Mouse (Mus musculus) T-helper 17 cell (primary cell): ENCODE data around the gene Creg1.

Experiments used
- in situ Hi-C, 2 experiments: fragments of 300-600 bp; cut with MboI, MseI; formaldehyde crosslinking; loops; 1 replicate in 1 of 2; 2 replicates in 1 of 2; pipeline ENCODE4 v1.15.1; 2025; ENCODE audit warnings: high pct_unique_total_duplicates in 2 of 2

Creg1 gene

DNA sequence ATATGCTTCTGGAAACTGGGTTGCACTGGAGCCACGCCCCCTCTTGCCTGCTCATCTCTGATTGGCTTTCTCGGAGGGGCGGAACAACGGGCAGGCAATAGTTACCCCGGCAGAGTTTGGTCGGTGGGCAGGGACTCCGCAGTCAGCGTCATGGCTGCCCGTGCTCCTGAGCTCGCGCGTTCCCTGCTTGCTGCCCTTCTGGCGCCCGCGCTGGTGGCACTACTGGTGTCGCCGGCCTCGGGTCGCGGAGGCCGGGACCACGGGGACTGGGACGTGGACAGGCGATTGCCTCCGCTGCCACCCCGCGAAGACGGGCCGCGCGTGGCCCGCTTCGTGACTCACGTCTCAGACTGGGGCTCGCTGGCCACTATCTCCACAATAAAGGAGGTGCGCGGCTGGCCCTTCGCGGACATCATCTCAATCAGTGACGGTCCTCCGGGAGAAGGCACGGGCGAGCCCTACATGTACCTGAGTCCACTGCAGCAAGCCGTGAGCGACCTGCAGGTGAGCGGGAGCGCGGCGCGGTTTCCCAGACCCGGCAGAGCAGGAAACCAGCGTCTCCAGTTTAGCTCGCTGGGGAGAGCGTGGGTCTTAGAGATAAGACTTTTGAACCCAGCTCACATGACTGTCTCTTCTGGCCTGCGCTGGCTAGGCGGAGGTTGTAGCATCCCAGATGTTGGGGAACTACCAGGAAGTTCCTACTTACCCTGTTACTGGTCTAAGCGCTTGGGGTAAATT is at the start of gene Creg1:
TSS of gene Creg1 (plus strand) at position 112 of the 738 bp plus-strand sequence.
- in situ Hi-C loops, result no loop called here

DNA sequence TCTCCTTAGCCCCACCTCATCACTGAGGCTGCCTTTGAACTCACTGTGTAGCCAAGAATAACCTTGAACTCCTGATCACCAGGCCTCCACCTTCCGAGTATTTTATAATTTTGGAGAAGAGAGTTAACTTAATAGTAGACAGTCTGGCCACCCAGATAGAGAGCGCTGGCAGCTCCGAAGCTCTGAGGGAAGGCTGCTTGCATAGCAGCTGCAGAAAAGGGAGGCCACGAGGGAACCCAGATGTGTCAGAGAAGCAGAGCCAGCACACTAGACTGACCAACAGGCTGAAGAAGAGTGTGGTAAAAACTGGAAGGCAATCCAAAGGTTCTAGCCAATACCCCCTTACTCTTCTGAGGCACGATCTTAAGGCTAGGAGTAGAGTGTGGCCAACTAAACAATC is 49.7 kb upstream of the Creg1 start:
- in situ Hi-C loops, result loop anchor here in 1 of 2 experiments (25.0 kb wide), 2 partner anchors 751 to 901 kb away; no protein-coding TSS in a partner anchor

DNA sequence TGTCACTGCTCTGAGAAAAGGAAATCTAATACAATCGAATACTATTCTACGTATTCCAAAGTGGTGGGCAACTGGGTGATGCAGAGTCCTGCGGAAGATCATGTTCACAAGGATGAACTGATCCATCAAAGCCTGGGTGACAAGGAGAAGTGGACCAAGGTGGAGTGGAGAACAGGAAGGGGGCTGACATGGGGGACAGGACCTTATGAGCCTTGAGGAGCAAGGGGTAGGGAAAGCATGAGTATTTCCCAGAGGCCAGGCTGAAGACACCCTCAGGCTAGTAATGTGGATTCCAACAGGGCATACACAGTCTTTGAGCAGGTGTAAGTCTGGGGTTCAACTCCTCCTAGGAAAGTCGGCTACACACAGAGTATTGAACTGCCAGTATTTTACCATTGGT is 47.1 kb upstream of the Creg1 start:
- in situ Hi-C loops, result loop anchor here in 1 of 2 experiments (25.0 kb wide), 2 partner anchors 754 to 904 kb away; no protein-coding TSS in a partner anchor

DNA sequence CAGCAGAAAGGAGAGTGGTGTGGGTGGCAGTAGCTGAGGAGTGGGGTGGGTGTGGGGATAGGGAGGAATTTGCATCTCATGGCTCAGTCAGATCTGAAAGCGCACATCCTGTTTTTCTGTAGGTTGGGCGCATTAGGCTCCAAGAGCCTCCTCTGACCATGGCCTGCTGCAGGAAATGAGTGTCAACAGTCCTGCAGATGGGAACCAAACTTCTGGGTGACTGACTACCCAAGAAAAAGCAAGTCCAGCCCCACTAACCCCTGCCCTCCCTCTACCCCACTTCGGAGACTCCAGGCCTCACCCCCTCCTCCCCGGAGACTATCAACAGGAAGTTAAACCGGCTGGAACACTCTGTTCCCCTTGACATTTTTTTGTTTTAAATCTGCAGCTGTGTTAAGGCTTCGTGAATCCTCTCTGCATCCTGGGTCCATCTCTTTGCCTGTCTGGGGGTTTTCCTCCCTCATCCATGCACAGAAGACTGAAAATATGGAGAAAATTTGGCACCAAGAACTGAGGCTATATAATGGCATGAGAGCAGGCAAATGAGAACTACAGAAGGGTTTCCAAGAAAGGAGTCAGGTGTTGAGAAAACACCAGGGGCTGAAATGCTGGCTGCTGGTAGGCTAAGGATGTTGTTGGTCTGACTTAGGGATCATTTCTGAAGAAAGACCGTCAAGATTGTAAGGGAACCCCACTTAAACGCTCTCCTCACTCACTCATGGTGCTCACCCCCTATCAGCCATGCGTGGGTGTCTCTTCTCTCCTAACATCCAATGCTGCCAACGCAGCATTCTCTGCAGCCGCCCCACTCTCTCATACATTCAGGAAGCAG is 45.6 kb upstream of the Creg1 start:
- in situ Hi-C loops, result loop anchor here in 1 of 2 experiments (25.0 kb wide), 2 partner anchors 756 to 906 kb away; no protein-coding TSS in a partner anchor

DNA sequence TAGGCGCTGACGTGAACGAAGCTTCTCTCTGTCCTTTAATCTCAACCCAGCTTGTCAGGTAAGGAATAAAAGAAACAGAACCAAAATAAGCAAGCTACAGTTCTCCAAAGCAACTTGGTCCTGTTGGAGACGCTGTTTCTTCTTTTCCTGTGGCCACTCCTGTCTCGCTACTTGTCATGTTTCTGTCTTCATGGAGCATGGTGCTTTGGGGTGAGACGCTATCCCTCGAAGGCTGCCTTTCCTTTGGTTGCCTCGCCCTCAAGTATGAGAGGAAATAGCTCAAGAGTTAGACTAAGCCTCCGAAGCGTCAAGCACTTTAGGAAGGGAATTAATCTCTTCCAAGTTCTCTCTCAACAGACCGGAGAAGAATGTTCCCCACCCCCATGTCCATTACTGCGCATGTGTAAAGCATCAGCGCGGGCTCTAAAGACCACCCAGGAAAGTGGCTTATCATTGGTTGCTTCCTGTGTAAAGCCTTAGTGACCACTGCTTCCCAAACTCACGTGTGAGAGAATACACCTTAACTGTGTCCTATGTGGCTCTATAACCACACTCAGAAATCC is 44.9 kb upstream of the Creg1 start:
- in situ Hi-C loops, result loop anchor here in 1 of 2 experiments (25.0 kb wide), 2 partner anchors 756 to 906 kb away; no protein-coding TSS in a partner anchor

DNA sequence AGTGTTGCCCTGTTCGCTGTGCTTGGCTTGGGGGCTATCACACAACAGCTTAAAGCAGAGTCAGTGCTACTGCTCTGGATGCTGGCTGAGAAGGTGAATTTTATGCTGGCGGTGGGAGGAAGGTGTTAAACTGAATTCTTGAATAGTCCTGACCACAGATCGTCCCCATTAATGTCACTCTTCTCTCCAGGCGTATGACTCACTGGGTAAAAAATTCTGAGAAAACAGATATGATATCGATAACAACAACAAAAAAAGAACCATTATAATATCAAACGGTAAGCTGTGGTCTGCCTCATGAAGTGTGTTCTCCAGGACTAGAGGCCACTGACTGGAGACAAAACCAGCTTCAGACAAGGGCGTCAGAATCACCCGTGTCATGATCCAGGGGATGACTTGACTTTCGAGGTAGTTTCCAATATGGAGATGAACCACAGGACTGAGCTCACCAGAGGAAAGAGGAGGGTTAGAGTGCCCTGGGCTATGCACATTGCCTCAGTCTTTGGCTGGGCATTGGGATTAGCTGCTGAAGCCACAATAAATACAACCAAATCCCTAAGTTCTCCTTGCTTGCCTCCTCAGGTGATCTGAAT is 40.9 kb upstream of the Creg1 start:
- in situ Hi-C loops, result loop anchor here in 1 of 2 experiments (25.0 kb wide), 2 partner anchors 760 to 910 kb away; no protein-coding TSS in a partner anchor

DNA sequence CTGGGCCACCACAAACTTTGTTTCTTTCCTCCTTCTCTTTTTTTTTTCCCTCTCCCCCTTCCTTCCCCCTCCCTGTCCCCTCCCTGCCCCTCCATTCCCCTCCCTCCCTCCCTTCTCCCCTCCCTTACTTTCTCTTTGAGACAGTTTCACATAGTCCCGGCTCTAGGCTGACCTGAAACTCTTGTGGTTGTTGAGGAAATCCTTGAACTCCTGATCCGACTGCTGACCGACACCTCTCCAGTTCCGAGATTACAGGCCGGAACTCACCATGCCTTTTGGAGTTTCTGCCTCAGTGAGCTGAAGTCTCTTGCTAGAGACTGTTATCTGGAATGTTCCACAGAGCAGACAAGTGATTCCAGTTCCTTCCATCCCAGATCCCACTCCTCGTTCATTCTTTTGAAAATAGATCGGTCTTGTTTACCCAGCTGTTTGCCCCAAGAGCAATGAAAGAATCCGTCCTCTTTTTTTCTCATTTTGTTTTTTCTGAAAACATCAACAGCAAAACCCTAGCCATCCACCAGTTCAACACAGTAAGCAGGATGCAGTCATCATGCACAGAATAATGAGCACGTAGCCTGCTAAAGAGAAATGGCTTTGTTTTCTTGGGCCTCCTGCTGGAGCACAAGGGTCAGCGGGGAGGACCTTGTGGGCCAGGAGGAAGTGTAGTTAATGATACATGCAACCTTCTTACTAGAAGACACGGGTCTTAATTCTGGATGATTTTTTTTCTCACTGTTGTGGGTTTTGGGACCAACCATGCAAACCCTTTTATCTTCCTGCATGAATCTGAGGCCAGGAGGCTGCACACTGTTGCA is 39.1 kb upstream of the Creg1 start:
- in situ Hi-C loops, result loop anchor here in 1 of 2 experiments (25.0 kb wide), 2 partner anchors 762 to 912 kb away; no protein-coding TSS in a partner anchor

DNA sequence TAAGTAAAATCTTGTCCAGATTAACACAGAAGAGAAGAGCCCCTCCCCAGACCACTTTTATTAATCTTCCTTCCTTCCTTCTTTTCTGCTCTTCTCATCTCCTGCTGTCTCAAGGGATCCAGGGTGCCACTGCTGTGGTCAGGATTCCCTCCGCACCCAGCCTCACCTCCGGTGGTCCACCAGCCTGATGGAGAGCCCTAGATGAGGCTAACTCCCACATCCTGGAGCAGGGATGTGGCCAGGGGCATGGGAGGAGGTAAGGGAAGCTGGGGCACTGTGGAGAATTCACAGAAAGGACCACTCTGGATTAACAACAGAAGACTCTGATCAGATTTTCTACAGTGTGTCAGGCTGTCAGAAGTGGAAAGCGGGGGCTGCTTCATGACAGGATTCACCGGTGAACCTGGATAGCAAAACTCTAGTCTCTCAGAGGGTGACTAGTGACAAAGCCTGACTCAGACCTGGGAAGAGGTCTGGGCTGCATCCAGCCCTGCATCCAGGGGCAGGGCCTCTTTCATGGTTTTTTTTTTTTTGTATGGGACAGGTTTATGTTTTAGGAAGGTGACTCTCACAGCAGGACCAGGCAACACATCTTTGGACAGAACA is 38.4 kb upstream of the Creg1 start:
- in situ Hi-C loops, result no loop called here

DNA sequence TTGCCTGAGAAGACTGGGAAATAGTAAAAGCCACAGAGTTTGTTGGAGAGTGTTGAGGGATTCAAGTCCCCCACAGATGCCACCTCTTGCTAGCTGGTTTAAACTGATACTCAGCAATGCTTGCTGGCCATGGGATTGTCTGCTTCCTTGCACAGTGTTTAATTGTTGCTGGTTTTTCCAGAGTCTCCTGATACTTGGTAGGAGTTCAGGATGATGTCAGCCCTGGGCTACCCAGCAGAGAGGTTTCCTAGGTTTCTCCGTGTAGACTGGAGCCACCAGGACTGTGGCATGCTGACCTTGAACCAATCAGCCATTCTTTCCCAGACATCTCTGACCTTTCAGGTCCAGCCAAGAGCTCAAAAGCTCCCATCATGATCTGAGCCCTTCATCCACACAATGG is 36.6 kb upstream of the Creg1 start:
- in situ Hi-C loops, result no loop called here

DNA sequence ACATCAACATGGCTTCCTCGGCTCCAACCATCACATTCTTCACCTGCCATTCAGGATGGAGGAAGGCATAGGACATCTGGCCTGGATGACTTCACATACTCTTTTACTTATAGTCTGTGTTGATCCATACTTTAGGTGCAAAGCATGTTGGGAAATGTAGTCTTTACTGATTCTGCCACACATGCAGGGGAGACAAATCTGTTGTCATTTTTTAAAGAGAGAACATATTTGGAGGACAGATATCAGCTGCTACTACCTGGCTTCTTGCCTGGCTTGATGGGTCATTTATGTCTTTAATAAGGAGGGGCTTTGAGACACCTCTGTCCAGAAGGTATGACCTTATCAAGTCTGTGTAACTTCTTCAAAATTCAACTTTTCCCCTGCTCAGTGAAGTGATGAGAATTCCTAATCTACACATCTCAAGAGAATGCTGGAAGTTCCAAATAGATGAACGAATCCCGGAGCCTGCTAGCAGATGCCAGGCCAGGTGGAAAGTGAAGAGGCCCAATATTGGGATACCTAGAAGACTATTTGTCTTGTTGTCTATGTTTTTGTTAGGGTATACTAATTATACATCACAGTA is 35.4 kb upstream of the Creg1 start:
- in situ Hi-C loops, result no loop called here

DNA sequence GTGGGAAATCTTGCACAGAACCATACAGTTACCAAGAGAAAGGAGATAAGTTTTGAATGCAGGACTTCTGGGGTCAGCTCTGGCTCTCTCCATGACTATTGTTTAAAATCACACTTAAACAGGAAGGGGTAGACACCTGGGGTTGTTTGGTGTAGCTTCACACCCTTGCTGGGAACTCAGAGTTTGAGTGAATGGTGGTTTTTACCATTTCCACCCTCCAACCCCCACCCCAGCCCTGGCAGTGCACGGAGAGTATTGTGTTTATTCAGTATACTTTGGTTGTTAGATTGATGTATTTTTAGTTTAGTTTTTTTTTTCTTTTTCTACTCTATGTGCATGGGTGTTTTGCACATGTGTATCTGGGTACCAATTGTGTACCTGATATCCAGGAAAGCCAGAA is 33.4 kb upstream of the Creg1 start:
- in situ Hi-C loops, result no loop called here

DNA sequence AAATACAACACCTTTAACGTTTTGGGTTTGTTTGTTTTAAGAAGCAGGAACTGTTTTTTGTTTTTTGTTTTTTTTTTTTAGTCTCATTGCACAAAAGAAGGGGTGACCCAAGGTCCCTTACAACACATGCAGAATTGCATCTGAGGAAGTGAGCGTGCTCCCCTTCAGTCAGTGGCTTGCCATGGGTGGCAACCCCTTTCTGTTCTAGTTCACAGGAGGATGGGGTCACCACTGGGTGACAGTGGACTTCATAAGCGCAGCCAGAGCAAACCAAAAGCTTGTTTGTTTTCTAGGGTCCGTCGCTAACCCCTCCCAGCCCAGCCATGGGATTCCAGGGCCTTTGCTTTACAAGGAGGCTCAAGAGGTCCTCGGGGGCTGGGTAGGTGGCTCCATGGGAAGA is 32.0 kb upstream of the Creg1 start:
- in situ Hi-C loops, result no loop called here

DNA sequence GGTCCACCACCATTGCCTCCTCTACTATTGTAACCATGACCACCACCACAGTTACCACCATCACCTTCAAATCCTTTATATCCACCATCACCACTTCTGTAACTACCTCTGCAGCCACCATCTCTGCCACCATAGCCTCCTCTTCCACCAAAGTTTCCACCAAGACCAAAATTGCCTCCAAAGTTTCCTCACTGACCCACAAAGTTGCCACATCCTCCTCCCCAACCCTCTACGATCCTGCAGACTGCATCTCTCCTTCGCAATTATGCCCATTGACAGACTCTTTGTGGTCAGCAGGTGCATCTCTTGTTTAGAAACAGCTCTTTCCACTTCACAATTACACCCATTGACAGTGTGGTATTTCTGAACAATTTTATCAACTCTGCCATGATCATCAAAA is 28.7 kb upstream of the Creg1 start:
- in situ Hi-C loops, result loop anchor here (5.0 kb wide), 2 partner anchors 73 to 153 kb away; no protein-coding TSS in a partner anchor

DNA sequence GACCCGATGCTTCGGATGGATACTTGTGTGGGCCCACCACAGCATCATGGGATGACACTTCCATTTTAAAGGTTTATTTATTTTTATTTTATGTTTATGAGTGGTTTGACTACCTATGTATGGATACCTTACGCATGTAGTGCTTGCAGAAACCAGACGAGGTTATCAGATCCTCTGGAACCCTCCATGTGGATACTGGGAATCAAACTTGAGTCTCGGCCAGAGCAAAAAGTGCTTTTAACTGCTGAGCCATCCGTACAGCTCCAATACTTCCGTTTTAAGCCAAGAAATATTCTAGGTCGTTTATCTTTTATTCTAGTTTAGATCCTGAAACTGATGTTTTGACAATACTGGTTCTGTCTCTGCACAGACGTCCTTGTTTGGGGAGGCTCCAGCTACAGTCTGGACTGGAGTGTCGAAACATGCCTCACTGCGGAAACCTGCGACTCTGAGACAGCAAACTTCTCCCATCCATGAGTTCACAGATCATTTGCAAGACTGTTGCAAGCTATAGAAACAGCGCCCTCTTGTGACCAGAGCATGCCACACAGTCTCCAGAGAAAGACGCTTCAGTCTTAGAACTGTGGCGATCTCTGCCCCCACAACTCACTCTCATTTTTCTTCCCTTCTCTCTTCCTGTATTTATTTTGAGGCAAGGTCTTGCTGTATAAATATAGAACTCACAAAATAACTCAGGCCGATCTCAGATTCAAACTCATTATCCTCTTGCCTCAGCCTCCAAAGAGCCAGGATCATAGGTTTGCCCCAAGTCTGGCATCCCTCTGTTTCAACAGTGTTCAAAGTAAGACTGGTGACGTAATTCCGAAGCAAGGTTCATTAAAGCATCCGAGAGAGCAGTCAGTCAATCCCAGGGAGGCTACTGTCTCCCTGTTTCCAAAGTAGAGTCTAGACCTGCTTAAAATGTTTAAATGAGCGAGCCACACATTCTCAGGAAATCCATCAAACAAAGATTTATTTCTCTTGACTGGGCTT is 27.4 kb upstream of the Creg1 start:
- in situ Hi-C loops, result loop anchor here (5.0 kb wide), 2 partner anchors 74 to 154 kb away; no protein-coding TSS in a partner anchor

DNA sequence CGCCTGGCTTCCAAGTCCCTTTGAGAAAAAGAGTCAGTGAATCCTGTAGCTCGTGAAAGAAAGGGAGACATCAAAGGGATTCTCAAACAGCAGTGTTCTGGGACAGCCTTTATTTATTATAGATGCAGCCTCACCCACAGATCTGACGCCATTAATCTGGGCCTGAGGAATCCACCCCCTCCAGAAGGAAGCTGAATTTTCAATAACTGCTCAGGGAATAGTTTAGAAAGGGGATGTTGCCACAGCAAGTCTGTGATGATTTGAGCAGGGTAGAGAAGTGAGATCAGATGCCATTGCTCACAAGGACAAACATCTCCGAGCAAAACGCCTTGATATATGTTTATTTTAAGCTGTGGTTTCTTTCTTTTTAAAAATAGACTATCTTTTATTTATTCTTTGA is 26.1 kb upstream of the Creg1 start:
- in situ Hi-C loops, result loop anchor here (5.0 kb wide), 2 partner anchors 75 to 155 kb away; no protein-coding TSS in a partner anchor

DNA sequence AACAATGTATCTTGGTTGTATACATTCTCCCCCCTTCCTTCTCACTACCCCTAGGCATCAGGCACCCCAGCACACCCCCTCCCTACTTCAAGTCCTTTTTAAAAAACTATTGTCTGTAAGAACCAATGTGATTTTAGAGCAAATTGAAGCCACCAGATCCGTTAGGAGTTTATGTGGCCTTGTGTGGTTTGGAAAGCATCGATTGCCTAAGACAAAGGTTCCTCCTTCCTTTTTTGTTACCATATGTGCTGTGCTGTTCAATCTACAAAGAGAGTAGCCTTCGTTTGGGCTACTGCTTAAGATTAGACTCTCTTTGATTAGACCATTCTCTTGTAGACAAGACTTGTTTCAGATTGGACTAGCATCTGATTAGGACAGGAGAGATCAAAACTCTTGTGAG is 25.7 kb upstream of the Creg1 start:
- in situ Hi-C loops, result loop anchor here (5.0 kb wide), 2 partner anchors 76 to 156 kb away; no protein-coding TSS in a partner anchor

DNA sequence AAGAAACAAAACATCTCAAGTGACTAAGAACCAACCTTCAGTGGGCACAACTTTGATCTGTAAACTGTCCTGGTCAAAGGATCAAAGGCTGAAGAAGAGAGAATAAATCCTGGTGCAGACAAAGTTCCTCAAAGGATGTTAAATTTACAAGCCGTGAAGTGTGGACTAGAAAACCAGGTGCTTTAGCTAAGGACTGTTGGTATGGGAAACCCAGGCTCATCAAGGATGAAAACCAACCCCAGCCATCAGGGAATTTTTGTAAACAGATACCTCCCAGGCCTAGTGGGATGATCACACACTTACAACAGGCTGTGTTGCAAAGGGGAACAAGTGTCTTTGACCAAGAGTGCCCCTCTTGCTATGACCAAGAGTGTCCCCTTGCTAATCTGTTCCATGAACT is 24.6 kb upstream of the Creg1 start:
- in situ Hi-C loops, result loop anchor here (5.0 kb wide), 2 partner anchors 77 to 157 kb away; no protein-coding TSS in a partner anchor

DNA sequence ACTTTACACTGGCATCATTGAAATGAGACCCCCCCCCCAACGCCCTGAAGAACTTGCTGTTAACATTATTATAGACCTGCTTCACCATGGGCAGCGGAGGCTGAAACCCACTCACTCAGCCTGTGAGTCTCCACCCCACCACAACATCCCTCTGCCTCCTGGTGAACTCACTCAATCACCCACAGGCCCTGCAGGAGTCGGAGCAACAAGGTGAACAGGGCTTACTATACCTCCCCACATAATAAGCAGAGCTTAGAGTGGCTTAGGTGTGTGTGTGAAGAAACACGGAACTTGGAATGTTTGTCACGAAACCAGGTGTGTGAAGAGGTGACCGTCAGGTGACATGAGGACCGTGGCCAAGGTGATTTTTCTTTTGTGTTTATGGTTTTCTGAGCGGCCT is 21.6 kb upstream of the Creg1 start:
- in situ Hi-C loops, result no loop called here
